Mouse (Mus musculus) stomach, postnatal 0 days (tissue): ENCODE results near the gene Adipor2. TPM values are rescaled to one million over a fixed set of nuclear protein-coding genes. Genes with fewer than 3 reads are reported as not detected.
"Not testable (repeated sequence)": the region's sequence is repeated elsewhere in the genome, so short reads cannot be mapped to it uniquely, and the experiment has no call there.

Source experiments
- ATAC-seq: fragments of 200-750 bp; cut with Nextera tagmentation; 2 replicates; pipeline ENCODE4 v1.8.0; 2017; ENCODE audit not compliant: low FRiP score, low TSS enrichment
- DNase-seq: peaks from one replicate; pipeline ENCODE4 v3.0.0-alpha.2; 2016; ENCODE audit warnings: low spot score
- H3K27ac ChIP-seq: fragments of 300-500 bp; sonication (generic); replicated peaks from 2 replicates; pipeline ENCODE4 v1.5.1; 2014; ENCODE audit warnings: mild to moderate bottlenecking, control low read depth
- H3K27me3 ChIP-seq: fragments of 300-500 bp; sonication (generic); 2 replicates; pipeline ENCODE4 v1.6.1; 2014; ENCODE audit warnings: low read length; ENCODE audit not compliant: control insufficient read depth, insufficient read depth
- H3K36me3 ChIP-seq: fragments of 300-500 bp; sonication (generic); 2 replicates; pipeline ENCODE4 v1.6.1; 2014; ENCODE audit warnings: low read length, mixed read lengths; ENCODE audit not compliant: control insufficient read depth, insufficient read depth
- H3K4me1 ChIP-seq: fragments of 300-500 bp; sonication (generic); replicated peaks from 2 replicates; pipeline ENCODE4 v1.6.1; 2014; ENCODE audit warnings: antibody characterized with exemption; ENCODE audit not compliant: control insufficient read depth, insufficient read depth
- H3K4me2 ChIP-seq: fragments of 300-500 bp; sonication (generic); replicated peaks from 2 replicates; pipeline ENCODE4 v1.6.1; 2014; ENCODE audit warnings: low read depth, mild to moderate bottlenecking, control low read depth, moderate library complexity
- H3K4me3 ChIP-seq: fragments of 300-500 bp; sonication (generic); 2 replicates; pipeline ENCODE4 v1.5.1; 2014; ENCODE audit warnings: low read depth, low read length, control low read depth
- H3K9ac ChIP-seq: fragments of 300-500 bp; sonication (generic); 2 replicates; pipeline ENCODE4 v1.6.1; 2014; ENCODE audit warnings: mild to moderate bottlenecking, low read length, control low read depth, mixed read lengths
- H3K9me3 ChIP-seq: fragments of 300-500 bp; sonication (generic); 2 replicates; pipeline ENCODE4 v1.6.1; 2016; ENCODE audit warnings: low read length; ENCODE audit not compliant: control insufficient read depth
- CTCF ChIP-seq: IDR thresholded peaks from 2 replicates; pipeline ENCODE4 v1.5.1; 2016; ENCODE audit warnings: antibody characterized with exemption, low read depth, mild to moderate bottlenecking, moderate library complexity
- EP300 ChIP-seq: optimal IDR thresholded peaks from 2 replicates; pipeline ENCODE3; 2016; ENCODE audit warnings: antibody characterized with exemption
- WGBS: fragments of 180-500 bp; shearing (Covaris S2); extraction: QIAGEN DNeasy Blood & Tissue Kit; methylation state at CpG from one replicate; pipeline ENCODE4 v1.1.7; 2014; 5-methylcytosine and 5-hydroxymethylcytosine counted together
- polyA plus RNA-seq: library from polyadenylated mRNA; unstranded; fragments of >200 nt; fragmentation: Nextera tagmentation; extraction: Ambion mirVana; gene quantifications from 2 replicates; pipeline ENCODE4 v1.2.1, GENCODE M21; 2015

Gene Adipor2
- polyA plus RNA-seq, 1 experiment from 2014 or later, result 90.5 TPM

- no peaks in the 10 kb centered on the region for H3K27me3 ChIP-seq
- H3K4me2 ChIP-seq, result no peak overlapping the region
- peaks cover 9% of the 10 kb centered on the region; the same call in 1 of the 2 replicates for H3K36me3 ChIP-seq
- no peak overlapping the region for H3K9ac ChIP-seq
- H3K9me3 ChIP-seq, result no peaks in the 10 kb centered on the region
- no peak for TF ChIP-seq CTCF
- TF ChIP-seq EP300, result no peak
- no peak overlapping the region for H3K27ac ChIP-seq
- 91% methylated on average over 5 of the region's 5 CpGs for WGBS
- ATAC-seq (no peak), DNase-seq (no peak)
- no peaks in the 10 kb centered on the region for H3K4me1 ChIP-seq
- no peak overlapping the region for H3K4me3 ChIP-seq
These were observed 53.9 kb downstream of the Adipor2 start for GRCm38 (mm10) chr6:119363593-119363992.

GRCm38 (mm10) chr6:119360925-119361702 is 56.4 kb downstream of the Adipor2 start:
- H3K9ac ChIP-seq, result no peak overlapping the region
- H3K36me3 ChIP-seq, result peaks cover 15% of the 10 kb centered on the region; the same call in 1 of the 2 replicates
- TF ChIP-seq EP300 (no peak), CTCF (no peak)
- H3K4me3 ChIP-seq, result no peak overlapping the region
- no peak for ATAC-seq
- no peaks in the 10 kb centered on the region for H3K27me3 ChIP-seq
- H3K9me3 ChIP-seq, result no peaks in the 10 kb centered on the region
- no peak overlapping the region for H3K27ac ChIP-seq
- DNase-seq, result no peak
- WGBS, result 75% methylated on average over 3 of the region's 3 CpGs
- H3K4me2 ChIP-seq, result no peak overlapping the region
- no peaks in the 10 kb centered on the region for H3K4me1 ChIP-seq

- H3K4me2 ChIP-seq, H3K4me3 ChIP-seq, H3K27ac ChIP-seq, ATAC-seq, H3K4me1 ChIP-seq, H3K27me3 ChIP-seq, H3K9ac ChIP-seq, DNase-seq, H3K9me3 ChIP-seq: not testable (repeated sequence)
- peaks cover 20% of the 10 kb centered on the region; the same call in 1 of the 2 replicates for H3K36me3 ChIP-seq
- 92% methylated on average over 6 of the region's 6 CpGs for WGBS
These were observed 57.3 kb downstream of the Adipor2 start for GRCm38 (mm10) chr6:119360250-119360649.

GRCm38 (mm10) chr6:119358020-119358571 is 59.4 kb downstream of the Adipor2 start:
- peaks cover 24% of the 10 kb centered on the region; the same call in 1 of the 2 replicates for H3K36me3 ChIP-seq
- H3K4me1 ChIP-seq, result no peaks in the 10 kb centered on the region
- H3K9me3 ChIP-seq, result no peaks in the 10 kb centered on the region
- ATAC-seq, result no peak
- TF ChIP-seq CTCF, result no peak
- TF ChIP-seq EP300, result no peak
- DNase-seq, result no peak
- WGBS, result 89% methylated on average over 8 of the region's 8 CpGs
- no peak overlapping the region for H3K9ac ChIP-seq
- no peak overlapping the region for H3K27ac ChIP-seq
- H3K27me3 ChIP-seq, result no peaks in the 10 kb centered on the region
- H3K4me2 ChIP-seq, result no peak overlapping the region
- H3K4me3 ChIP-seq, result no peak overlapping the region

- WGBS, result 75% methylated on average over 6 of the region's 6 CpGs
- H3K9ac ChIP-seq, result no peak overlapping the region
- no peak overlapping the region for H3K4me3 ChIP-seq
- no peak for DNase-seq
- peak; percentile 60 for ATAC-seq
- H3K27me3 ChIP-seq, result no peaks in the 10 kb centered on the region
- no peak for TF ChIP-seq EP300
- TF ChIP-seq CTCF, result no peak
- no peak overlapping the region for H3K27ac ChIP-seq
- H3K36me3 ChIP-seq, result peaks cover 16% of the 10 kb centered on the region; the same call in 1 of the 2 replicates
- H3K4me1 ChIP-seq, result no peaks in the 10 kb centered on the region
- H3K4me2 ChIP-seq, result no peak overlapping the region
- H3K9me3 ChIP-seq, result no peaks in the 10 kb centered on the region
These were observed 65.0 kb downstream of the Adipor2 start for GRCm38 (mm10) chr6:119352501-119352900.

- WGBS, result 76% methylated on average over 8 of the region's 8 CpGs
- ATAC-seq (no peak), DNase-seq (no peak)
- TF ChIP-seq CTCF (no peak), EP300 (no peak)
- H3K36me3 ChIP-seq, result peaks cover 16% of the 10 kb centered on the region; the same call in 1 of the 2 replicates
- H3K27me3 ChIP-seq, result no peaks in the 10 kb centered on the region
- H3K4me3 ChIP-seq, result no peak overlapping the region
- H3K4me2 ChIP-seq, result no peak overlapping the region
- H3K4me1 ChIP-seq, result no peaks in the 10 kb centered on the region
- no peak overlapping the region for H3K27ac ChIP-seq
- no peak overlapping the region for H3K9ac ChIP-seq
- H3K9me3 ChIP-seq, result no peaks in the 10 kb centered on the region
These were observed 65.8 kb downstream of the Adipor2 start for GRCm38 (mm10) chr6:119351656-119352055.
